Mouse (Mus musculus): ENCODE results near the gene Stk32c. TPM values are rescaled to one million over a fixed set of nuclear protein-coding genes. Genes with fewer than 3 reads are reported as not detected.
A peak's percentile ranks its signal among the peaks of the same experiment; 100 is the strongest.

Stk32c gene
- polyA plus RNA-seq, 1 experiment = 15.1 TPM

DNA sequence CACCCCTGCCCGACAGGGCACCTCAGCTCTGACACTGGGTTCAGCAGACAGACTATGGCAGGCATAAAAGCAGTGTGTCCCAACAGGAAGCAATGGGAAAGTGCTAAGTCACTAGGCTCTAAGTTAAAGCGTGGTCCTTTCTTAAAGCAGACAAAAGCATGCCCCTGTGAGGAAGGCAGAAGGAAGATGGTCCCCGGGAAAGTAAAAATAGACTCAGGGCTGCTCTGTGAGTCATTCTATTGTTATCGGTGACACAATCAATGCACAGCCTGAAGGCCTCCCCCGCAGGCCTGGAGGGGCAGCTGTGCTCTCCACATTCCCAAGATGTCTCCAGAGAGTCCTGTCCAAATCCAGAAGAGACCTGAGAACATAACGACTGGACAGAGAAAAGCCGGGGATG lies 67.2 kb downstream of the Stk32c start:
- no peak for DNase-seq (ENCODE audit: low spot score)

DNA sequence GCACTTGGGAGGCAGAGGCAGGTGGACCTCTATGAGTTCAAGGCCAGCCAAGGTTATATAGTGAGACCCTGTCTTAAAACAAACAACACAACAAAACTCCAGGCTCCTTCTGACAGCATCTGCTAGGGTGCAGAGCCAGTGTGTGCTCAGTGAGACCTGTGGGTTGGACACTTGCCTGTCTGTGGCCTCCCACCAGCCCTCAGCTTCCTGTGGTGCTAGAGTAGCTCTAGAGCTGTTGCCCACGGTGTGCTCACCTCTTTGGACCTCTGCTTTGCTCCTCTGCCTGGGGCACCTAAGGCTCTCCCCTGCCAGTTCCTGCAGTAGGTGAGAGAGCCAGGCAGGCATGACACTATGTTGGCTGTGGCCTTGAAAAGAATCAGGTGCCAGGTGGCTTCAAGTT lies 69.3 kb downstream of the Stk32c start:
- DNase-seq (ENCODE audit: low spot score) = no peak

DNA sequence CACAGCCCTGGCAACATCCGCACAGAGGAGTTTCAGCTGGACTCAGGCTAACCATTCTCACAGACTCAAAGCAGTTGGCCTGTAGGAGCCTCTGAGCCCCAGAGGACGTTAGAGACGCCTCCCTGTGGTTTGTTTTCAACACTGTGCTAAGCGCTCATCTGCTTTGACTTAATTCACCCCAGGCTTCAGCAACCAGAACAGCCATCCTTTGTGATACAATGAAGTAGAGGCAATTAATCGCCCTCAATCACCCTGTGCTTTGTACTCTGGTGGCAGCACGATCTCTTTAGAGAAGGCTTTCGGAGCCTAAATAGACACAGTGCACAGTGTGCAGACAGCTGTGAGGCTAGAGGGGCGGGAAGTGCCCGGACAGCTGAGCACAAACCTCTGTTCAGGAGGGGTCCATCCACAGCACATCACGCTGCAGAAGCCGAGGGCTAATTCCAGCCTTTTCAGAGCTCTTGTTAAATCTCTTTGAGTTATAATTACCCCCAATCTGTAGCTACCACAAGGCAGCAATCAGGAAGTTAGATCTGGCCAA lies 73.1 kb downstream of the Stk32c start:
- DNase-seq (ENCODE audit: low spot score) = no peak

DNA sequence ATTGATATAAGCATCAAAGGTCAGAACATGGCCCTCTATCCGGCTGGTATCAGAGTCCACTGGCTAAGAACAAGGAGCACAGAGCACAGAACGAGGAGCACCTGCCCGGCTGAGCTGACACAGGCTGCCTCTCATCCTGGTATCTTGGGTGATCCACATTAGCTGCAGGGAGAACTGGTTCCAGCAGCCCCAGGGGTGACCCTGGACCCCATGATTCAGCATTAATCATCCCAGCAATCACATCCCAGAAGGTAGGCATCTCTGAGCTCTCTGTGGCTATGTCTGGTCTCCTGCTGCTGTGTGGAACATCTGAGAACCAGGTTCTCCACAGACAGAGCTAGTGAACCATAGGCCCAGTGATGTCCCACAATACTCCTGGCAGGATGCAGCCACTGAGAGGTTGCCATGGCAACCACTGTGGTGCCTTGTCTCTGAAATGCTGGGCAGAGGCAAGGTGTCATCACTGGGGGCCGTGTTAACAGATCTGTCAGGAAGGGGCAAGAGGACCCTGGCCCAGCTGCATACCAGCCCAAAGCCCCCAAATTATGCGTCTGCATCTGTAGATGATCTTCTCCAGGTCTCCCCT lies 76.1 kb downstream of the Stk32c start:
- DNase-seq (ENCODE audit: low spot score) = no peak

DNA sequence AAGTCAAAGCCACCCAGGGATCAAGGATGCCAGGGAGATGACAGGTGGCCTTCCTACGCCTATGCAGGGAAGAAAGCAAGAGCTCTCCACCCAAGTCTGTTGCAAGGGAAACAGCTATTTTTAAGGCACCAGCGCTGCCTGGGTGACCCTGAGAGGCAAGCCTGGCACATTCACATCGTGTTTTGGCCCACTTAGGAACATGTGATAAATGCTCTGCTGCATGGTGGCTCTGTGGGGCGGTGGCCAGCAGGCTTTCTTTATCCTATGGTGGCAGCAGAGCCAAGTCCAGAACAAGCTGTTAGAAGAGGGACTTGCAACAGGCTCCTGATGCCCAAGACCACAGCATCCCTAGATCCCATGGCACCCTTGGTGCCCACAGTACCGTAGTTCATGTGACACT lies 77.9 kb downstream of the Stk32c start:
- no peak for DNase-seq (ENCODE audit: low spot score)

DNA sequence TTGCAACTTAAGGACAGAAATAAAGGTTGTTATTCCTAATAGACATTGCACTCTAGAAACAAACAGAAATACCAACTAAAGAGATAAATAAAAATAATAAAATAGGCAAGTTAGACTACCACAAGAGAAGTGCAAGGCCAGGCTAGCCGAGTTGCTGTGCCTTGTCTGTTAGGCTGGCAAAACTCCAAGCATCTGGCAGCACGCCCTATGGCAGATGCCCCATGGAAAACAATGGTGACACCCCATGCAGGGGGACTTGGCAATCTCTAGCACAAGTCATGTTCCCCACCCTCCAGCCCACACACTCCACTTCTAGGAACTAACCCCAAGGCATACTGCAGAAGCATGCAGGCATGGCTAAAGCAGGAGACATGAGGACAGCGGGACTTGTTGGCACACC lies 79.7 kb downstream of the Stk32c start:
- no peak for DNase-seq (ENCODE audit: low spot score)

DNA sequence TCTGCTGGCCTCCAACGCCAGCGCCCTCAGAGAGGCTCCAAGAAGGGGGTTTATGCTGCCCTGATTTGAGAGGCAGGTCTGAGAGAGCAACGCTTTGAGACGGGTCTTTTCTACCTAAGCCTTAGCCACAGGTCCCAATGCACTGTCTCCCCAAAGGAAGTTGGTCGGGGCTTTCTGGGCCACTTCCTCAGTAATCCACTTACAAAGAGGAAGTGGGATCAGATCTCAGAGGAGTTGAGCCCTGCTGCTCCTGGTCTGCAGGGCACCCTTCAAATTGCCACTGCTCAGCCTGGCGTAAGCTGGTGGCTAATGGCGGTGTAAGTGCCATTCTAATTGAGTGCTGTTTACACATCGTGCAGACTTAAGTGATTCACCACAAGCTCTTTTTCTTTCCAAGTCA lies 81.6 kb downstream of the Stk32c start:
- no peak for DNase-seq (ENCODE audit: low spot score)

DNA sequence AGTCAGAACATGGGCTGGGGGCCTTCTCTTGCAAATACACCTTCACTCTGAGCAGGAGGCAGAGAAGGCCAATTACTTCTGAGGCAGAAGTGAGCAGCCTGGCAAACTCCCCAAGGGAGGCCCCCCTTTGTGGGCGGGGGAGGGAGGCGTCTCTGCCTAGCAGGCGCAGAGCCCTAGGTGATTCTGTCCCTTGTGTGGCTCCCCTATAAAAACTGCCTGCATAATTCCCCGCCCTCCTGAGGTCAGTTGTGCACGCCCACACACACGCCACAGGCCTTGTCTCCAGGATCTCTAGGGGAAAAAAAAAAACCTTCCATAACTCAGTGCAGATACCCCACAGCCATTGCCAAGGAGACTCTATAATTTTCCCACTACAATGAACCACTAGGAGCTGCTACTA lies 82.7 kb downstream of the Stk32c start:
- DNase-seq (ENCODE audit: low spot score) = no peak

DNA sequence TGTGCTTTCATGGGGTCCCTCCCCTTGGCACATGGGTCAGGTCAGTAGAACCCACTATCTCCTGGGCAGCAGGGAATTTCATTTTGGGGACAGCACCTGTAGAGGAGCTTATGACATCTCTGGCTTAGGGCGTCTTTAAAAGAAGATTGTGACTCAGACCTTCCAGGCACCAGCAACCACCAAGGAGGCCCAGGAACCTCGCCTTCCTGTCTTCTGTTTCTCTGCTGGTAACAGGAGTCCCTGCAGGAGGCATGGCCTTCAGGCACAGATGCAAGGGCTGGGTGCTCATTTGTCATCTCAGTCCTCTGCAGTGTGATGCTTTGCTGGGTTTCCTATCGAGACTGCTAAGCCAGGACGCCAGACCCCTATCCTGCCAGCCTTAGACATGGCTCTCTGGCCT lies 84.1 kb downstream of the Stk32c start:
- no peak for DNase-seq (ENCODE audit: low spot score)

DNA sequence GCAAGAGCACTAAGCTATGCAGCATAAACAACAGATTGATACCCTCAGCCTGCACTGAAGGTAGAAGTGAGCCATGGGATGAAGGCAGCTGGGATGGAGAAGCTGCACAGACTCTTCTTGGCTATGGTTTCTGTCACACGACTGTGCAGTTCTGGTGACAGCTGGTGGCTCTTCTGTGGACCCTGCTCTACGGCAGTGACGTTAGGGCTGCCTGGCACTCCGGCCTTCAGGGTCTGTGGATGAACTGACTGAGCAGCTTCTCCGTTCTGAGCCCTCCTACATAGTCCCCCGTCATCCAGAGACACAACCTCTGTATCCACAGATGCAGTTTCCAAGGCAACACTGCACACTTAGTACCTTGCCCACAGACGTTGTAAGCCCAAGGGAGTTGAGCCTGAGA lies 86.6 kb downstream of the Stk32c start:
- no peak for DNase-seq (ENCODE audit: low spot score)

DNA sequence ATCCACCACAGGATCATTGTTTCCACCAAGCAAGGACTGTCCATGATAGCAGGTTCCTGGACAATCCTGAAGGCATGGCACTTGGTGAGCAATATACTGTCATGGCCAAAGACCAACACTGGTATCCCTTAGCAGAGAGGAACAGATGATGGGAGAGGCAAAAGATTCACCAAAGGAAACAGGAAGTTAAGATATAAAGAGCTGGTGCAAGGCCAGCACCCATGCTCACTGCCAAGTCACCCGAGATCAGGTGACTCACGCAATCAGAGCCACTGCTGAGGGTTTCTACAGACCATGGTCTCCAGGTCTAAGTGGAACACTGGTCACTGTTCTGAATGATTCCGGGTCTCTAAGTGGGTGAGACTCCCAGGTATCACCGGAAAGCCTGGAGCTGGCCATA lies 87.2 kb downstream of the Stk32c start:
- DNase-seq (ENCODE audit: low spot score) = no peak

DNA sequence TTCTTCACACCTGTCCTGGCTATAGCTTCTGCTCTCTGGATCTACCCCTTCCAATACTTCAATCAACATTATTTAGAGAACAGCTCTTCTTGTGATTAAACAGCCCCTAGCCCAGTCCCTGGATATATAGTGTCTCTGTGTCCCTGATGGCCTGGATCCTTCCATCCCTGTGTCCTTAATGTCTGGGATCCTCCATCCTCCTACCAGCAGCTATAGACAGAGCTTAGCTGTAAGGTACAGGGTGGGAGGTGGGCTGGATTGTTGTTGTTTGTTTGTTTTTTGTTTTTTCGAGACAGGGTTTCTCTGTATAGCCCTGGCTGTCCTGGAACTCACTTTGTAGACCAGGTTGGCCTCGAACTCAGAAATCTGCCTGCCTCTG lies 93.3 kb downstream of the Stk32c start:
- no peak for DNase-seq (ENCODE audit: low spot score)

DNA sequence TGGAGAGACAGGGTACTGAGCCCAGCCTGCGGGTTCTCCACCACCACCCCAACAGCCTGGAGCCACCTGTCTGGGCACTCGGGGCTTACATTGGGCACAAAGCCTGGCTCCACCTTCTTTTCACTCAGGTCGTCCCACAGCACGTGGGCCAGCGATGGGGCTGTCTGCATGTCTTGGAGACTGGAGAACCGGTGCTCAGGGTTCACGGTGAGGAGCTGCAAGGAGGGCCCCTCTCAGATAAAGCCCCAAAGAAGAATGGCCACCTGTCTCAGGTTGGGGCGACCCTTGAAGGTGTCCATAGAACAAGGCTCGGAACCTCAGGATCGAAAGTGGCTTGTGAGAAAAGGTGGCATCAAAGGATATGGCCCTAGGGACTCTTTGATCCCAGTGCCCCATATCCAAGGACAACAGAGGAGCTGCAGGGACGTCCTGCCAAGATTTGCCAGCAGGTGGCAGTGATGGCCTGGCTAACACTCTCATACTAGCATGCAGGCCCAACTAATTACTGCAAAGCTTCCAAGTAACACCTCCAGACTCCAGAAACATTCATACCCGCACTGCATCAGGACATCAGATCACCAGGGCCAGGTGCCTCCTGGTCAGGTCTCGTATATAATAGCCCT lies 93.8 kb downstream of the Stk32c start:
- peak; percentile 62 for DNase-seq (ENCODE audit: low spot score)

DNA sequence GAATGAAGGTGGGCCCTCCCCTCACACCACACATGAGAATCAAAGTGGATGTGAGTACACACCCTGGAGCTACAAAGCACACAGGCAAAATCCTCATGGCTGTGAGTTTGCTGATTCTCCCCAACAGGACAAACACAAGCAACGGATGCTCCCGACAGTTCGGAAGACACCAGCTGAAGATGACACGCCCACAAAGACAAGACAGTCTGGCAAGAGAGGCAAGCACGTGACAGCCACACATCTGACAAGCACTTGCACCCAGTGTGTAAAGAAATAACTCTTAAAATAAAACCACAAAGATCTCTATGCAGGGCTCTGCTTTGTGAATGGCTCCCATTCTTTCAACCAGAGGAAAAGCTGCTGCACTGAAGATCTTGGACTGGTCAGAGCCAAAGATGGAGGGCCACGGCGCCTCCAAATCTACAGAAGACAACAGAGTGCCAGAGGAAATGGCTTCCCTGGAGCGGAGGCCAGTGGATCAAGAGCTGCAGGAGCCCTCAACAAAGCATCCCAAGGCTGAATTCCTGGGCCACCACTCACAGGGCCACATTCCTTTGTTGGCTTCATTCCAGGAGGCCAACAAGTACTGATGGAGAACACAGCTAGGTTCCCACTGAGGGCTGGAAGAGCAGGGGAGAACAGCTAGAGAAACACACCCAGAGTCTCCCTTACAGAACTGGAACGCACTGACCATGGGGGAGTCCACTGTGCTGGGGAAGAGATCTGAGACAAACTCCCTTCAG lies 105.0 kb downstream of the Stk32c start:
- DNase-seq (ENCODE audit: low spot score) = no peak

DNA sequence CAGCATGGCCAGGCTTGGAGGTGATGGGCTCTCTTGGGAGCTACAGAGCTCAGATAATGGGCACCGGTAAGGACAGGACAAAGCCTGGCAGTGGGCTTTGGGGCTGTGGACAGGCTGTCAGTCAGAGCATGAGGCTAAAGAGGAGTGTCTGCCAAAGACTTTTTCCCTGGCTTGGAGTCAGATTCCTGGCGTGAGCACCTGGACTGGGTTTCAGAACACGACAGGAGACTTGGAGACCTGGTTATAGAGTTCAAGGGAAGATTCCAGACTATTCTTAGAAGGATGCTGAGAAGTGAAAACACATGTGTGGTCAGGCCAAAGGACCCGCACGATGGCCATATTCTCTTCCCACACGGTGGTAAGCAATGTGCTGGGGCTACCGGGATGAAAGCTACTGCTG lies 107.4 kb downstream of the Stk32c start:
- no peak for DNase-seq (ENCODE audit: low spot score)

DNA sequence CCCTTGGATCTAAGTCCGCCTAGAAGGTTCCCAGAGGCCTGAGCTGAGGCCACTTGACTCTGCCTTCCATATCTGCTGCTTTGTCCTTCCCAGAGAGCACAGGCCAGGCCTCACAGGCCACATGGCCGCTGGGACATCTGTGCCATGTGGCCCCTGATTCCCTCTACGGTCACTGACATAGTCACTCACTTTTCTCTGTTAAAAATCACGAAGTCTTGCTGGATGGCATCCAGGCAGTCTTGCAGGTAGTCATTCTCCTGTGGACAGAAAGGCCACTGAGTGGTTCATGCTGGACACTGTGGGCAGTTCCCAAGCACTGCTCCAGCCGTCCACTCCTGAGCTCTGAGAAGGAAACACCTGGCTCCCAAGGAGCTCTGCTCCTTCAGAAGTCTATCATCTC lies 108.0 kb downstream of the Stk32c start:
- DNase-seq (ENCODE audit: low spot score) = no peak

DNA sequence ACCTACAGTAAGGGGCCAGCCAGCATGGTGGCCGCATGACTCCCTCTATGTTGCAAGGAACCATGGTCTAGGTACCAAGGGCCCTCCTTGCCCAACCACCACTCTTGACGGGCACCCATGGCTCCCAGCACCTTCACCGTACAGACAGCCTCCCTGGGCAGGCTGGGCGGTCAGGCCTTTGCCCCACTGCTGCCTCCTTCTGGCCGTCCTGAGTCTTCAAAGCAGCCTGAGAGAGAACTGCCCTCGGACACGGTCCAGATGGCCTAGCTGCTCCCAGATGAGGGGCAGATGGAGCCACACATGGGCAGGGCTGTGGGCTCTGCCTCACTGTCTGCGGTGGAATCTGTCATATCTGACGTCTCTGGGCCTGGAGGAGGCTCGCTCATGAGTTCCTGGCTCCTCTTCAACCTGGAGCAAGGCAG lies 109.1 kb downstream of the Stk32c start:
- DNase-seq (ENCODE audit: low spot score) = no peak

DNA sequence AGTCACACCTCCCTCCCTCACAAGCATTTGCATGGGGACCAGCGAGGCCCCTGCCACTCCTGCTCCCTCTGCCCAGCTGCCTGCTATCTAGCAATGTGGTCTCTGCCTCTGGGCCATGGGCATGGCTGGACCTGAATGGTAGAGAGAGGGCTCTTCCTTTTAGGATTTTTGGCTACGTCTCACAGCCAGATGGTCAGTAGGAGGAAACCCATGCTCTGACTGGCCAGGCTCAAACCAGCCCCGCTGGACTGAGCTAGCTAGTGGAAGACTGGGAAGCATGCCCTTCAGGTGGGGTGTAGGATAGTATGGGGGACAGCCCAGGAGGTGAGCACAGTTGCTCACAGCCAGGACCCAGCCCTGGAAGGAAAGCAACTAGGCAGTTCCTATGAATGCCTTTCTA lies 111.3 kb downstream of the Stk32c start:
- no peak for DNase-seq (ENCODE audit: low spot score)

DNA sequence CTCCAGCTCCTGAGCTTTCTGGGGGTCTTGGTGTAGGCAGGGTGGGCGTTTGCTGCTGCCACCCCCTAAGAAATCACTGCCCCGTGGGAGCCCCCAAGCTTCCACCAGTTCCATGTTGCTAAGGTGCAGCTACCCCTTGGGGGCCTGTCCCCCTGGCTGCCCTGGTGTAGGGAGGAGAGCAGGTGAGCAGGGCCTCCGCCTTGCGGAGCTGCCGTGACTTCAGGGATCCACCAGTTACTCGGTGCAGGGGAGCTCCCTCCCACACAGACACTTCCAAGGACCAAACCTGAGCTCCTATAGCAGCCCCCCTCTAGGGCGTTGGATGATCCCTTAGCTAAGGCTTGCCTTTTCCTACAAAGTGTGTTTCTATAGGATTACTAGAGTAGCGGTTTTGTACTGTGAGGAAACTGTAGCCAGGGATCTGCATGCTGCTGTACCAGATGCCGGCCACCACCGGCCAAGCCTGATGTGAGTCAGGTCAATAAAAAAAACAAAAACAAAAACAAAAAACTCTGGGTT lies 111.8 kb downstream of the Stk32c start:
- no peak for DNase-seq (ENCODE audit: low spot score)

DNA sequence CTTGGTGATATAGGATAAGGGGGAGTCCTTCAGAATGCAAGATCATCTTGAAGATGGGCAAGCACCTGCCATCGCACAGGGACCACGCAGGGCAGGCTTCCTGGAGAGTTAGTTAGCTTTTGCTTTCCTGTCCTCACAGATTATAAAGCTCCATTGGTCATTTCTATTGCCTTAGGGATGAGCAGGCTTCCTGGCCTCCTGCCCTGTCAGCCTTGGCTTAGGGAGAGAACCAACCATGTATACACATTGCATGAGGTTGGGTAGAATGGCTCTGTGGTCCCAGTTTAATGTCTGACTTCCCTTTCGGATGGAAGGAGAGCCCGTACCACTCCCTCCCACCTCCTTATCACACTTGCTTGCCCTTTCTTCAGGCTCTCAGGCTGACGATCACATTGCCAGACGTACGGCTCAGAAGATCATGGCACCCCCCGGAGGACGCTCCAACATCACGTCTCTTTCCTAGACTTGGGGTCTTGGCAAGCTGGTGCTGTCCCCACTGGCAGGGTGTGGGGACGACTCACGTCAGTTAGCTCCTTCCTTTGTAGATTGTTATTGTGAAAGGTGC lies 112.5 kb downstream of the Stk32c start:
- DNase-seq (ENCODE audit: low spot score) = no peak

DNA sequence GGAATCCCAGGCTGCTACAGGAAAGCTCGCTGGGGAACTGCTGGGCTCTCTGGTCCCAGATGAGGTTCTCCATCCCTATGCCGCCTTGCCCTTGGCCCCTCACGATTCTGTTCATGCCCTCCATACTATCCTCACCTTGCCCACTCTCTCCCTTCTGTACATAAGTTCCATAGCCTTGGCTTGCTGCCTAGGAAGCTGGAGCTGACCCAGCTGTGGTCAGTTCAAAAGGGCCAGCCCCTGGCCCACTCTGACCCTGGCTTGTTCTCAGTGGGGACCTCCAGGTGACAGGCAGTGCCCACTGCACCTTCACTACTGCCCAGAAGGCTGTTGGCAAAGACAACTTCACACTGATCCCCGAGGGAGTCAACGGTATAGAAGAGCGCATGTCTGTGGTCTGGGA lies 116.7 kb downstream of the Stk32c start:
- no peak for DNase-seq (ENCODE audit: low spot score)

DNA sequence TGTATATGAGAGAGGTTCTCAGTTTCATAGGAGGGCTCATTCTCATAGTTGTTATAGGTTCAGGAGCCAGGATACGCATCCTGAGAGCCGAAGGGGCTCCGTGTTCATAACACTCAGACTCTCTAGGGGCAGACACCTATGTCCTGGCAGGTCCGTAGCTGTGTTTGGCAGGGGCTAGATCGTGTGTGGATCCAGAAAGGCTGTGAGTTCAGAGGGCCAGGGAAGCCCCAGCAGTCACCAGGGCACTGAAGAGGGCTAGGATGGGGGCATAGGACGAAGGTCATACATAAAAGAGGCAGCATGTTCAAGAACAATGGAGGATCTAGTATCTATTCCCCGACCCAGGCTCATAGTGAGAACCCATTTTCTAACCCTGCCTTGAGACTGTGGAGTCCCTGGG lies 117.8 kb downstream of the Stk32c start:
- DNase-seq (ENCODE audit: low spot score) = no peak

DNA sequence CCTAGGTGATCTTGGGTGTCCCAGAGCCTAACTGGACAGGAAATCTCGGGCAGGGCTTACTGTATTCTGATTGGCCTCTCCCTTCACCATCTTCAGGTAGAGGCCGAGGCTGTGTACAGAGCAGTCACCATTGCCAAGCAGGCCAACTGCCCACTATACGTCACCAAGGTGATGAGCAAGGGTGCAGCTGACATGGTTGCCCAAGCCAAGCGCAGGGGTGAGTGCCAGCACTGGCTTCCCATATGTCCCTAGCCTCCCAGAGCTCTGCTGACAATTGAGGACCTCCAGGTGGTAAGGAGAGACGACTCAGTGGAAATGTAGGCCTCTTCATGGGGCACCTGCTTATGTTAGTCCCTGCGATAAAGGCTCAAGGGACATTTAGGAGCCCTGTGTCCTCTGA lies 118.3 kb downstream of the Stk32c start:
- no peak for DNase-seq (ENCODE audit: low spot score)
